Mouse (Mus musculus) forebrain, embryonic 16.5 days (tissue): ENCODE results near the gene Asxl1. TPM values are rescaled to one million over a fixed set of nuclear protein-coding genes. Genes with fewer than 3 reads are reported as not detected.

Experiments used
- ATAC-seq: fragments of 200-750 bp; cut with Nextera tagmentation; 2 replicates; pipeline ENCODE4 v1.8.0; 2017; ENCODE audit warnings: mild to moderate bottlenecking, moderate library complexity
- H3K27ac ChIP-seq: fragments of 300-500 bp; sonication (generic); 2 replicates; pipeline ENCODE4 v1.5.1; 2014; ENCODE audit warnings: low read length, control low read depth
- H3K27me3 ChIP-seq: fragments of 300-500 bp; sonication (generic); replicated peaks from 2 replicates; pipeline ENCODE4 v1.6.1; 2014; ENCODE audit warnings: low read length; ENCODE audit not compliant: control insufficient read depth, insufficient read depth
- H3K36me3 ChIP-seq: fragments of 300-500 bp; sonication (generic); 2 replicates; pipeline ENCODE4 v1.6.1; 2014; ENCODE audit not compliant: control insufficient read depth, insufficient read depth
- H3K4me1 ChIP-seq: fragments of 300-500 bp; sonication (generic); replicated peaks from 2 replicates; pipeline ENCODE4 v1.6.1; 2014; ENCODE audit warnings: low read length; ENCODE audit not compliant: control insufficient read depth, insufficient read depth
- H3K4me2 ChIP-seq: fragments of 300-500 bp; sonication (generic); 2 replicates; pipeline ENCODE4 v1.6.1; 2014; ENCODE audit warnings: mild to moderate bottlenecking, low read length, control low read depth
- H3K4me3 ChIP-seq: fragments of 300-500 bp; sonication (generic); replicated peaks from 2 replicates; pipeline ENCODE4 v1.5.1; 2014; ENCODE audit warnings: mild to moderate bottlenecking, low read length, control low read depth
- H3K9ac ChIP-seq: fragments of 300-500 bp; sonication (generic); replicated peaks from 2 replicates; pipeline ENCODE4 v1.6.1; 2014; ENCODE audit warnings: low read depth, low read length, control low read depth
- H3K9me3 ChIP-seq: fragments of 300-500 bp; sonication (generic); 2 replicates; pipeline ENCODE4 v1.6.1; 2016; ENCODE audit warnings: low read length; ENCODE audit not compliant: control insufficient read depth
- WGBS: fragments of 180-500 bp; shearing (Covaris S2); extraction: QIAGEN DNeasy Blood & Tissue Kit; methylation state at CpG from one replicate; pipeline ENCODE4 v1.1.7; 2014; 5-methylcytosine and 5-hydroxymethylcytosine counted together
- polyA plus RNA-seq: library from polyadenylated mRNA; unstranded; fragments of >200 nt; fragmentation: Nextera tagmentation; extraction: Ambion mirVana; gene quantifications from 2 replicates; pipeline ENCODE4 v1.2.1, GENCODE M21; 2015

Gene Asxl1
- polyA plus RNA-seq, 1 experiment from 2014 or later, result 10.9 TPM

- H3K36me3 ChIP-seq, result peaks cover 13% of the 10 kb centered on the region
- no peak for ATAC-seq
- no peak overlapping the region for H3K4me3 ChIP-seq
- no peaks in the 10 kb centered on the region for H3K9me3 ChIP-seq
- H3K27ac ChIP-seq, result peak overlapping the region; percentile 19; the same call in 1 of the 2 replicates
- peaks cover 35% of the 10 kb centered on the region for H3K4me1 ChIP-seq
- no peaks in the 10 kb centered on the region for H3K27me3 ChIP-seq
- no peak overlapping the region for H3K9ac ChIP-seq
- H3K4me2 ChIP-seq, result no peak overlapping the region
- 24% methylated on average over 2 of the region's 2 CpGs for whole genome bisulfite sequencing
Observed at GRCm38 (mm10) chr2:153426931-153427330, 81.3 kb downstream of the Asxl1 start.

DNA sequence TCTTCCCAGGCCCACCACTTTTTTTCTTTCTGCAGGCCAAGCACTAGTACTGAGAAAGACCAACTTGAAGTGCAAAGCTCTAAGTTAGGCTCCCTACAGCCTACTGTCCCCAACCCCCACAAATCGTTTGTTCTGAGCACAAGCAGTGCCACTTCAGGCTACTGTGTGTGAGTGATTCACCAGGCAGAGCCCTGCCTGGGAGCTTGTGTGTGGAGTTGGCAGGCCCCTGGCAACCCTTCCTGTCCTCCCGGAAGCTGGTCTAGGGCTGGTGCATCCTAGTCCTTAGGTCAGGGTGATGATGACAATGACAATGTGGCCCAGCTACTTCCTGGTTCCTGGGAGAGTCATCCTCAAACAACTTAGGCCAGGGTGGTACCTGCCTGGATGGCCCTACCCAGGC, 82.9 kb downstream of the Asxl1 start:
- H3K4me1 ChIP-seq, result peaks cover 22% of the 10 kb centered on the region
- H3K9ac ChIP-seq, result no peak overlapping the region
- WGBS, result 69% methylated on average over 2 of the region's 2 CpGs
- H3K36me3 ChIP-seq, result peaks cover 13% of the 10 kb centered on the region
- H3K4me2 ChIP-seq, result no peak overlapping the region
- H3K4me3 ChIP-seq, result no peak overlapping the region
- no peak for ATAC-seq
- H3K9me3 ChIP-seq, result no peaks in the 10 kb centered on the region
- no peak overlapping the region for H3K27ac ChIP-seq
- H3K27me3 ChIP-seq, result no peaks in the 10 kb centered on the region

DNA sequence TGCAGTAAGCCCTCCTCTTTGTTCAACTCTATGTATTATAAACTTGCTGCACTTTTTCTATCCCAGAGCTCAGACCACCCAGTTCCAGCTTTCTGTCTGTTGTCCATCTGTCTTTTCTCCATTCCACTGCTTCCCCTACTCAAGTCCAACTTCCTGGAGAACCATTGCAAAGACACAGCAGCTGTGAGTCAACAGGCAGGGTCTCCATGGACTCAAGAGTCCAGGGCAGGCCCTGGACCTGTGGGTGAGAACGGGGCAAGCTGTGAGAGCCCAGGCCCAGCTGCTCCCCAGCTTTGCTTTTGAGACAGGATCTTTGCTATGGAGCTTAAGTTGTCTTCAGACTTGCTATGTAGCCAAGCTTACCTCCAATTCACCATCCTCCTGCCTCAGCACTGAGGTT, 84.9 kb downstream of the Asxl1 start:
- 100% methylated on average over 1 of the region's 1 CpGs for WGBS

GRCm38 (mm10) chr2:153432492-153432891, 86.9 kb downstream of the Asxl1 start:
- no peak for ATAC-seq
- Histone ChIP-seq H3K4me2 (no peak overlapping the region), H3K4me1 (peaks cover 30% of the 10 kb centered on the region), H3K27me3 (no peaks in the 10 kb centered on the region), H3K9me3 (no peaks in the 10 kb centered on the region), H3K27ac (no peak overlapping the region), H3K36me3 (peaks cover 18% of the 10 kb centered on the region), H3K4me3 (no peak overlapping the region), H3K9ac (no peak overlapping the region)
- WGBS, result 61% methylated on average over 7 of the region's 7 CpGs

More for the DNA sequence above, 84.9 kb downstream of the Asxl1 start:
- no peaks in the 10 kb centered on the region for H3K27me3 ChIP-seq
- no peak overlapping the region for H3K9ac ChIP-seq
- ATAC-seq, result no peak
- H3K4me1 ChIP-seq, result peaks cover 30% of the 10 kb centered on the region
- H3K27ac ChIP-seq, result no peak overlapping the region
- no peak overlapping the region for H3K4me2 ChIP-seq
- peaks cover 18% of the 10 kb centered on the region for H3K36me3 ChIP-seq
- H3K9me3 ChIP-seq, result no peaks in the 10 kb centered on the region
- no peak overlapping the region for H3K4me3 ChIP-seq

DNA sequence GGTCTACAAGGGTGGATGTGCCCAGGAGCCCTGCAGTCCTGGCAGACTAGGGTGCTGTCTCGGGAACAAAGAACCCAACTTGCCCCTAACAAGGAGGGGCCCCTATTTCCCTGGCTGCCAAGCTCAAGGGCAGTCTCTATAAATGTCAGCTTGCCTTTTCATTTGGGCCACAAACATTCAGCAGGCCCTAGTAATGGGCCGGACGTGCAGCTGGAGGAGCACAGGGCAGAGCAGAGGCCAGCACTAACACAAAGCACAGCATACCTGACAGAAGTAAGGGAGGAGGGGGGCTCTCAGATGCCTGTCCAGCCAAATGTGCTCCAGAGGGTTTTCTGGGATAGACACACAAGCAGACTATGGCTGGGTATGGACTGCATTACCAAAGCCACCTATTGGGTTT, 88.2 kb downstream of the Asxl1 start:
- Histone ChIP-seq H3K4me3 (no peak overlapping the region), H3K27ac (no peak overlapping the region; the same call in 1 of the 2 replicates), H3K27me3 (no peaks in the 10 kb centered on the region), H3K36me3 (peaks cover 15% of the 10 kb centered on the region), H3K4me2 (no peak overlapping the region), H3K9ac (no peak overlapping the region), H3K9me3 (no peaks in the 10 kb centered on the region), H3K4me1 (peaks cover 35% of the 10 kb centered on the region)
- peak; percentile 18; the same call in 1 of the 2 replicates for ATAC-seq
- 42% methylated on average over 3 of the region's 3 CpGs for WGBS

GRCm38 (mm10) chr2:153434880-153435831, 89.5 kb downstream of the Asxl1 start:
- no peak overlapping the region for H3K27ac ChIP-seq

GRCm38 (mm10) chr2:153436641-153437305, 91.1 kb downstream of the Asxl1 start:
- Histone ChIP-seq H3K9me3 (no peaks in the 10 kb centered on the region), H3K4me3 (no peak overlapping the region), H3K36me3 (peaks cover 7% of the 10 kb centered on the region), H3K9ac (no peak overlapping the region), H3K4me1 (peaks cover 56% of the 10 kb centered on the region), H3K27me3 (no peaks in the 10 kb centered on the region), H3K4me2 (no peak overlapping the region), H3K27ac (peak overlapping the region; percentile 53)
- ATAC-seq, result no peak
- WGBS, result 45% methylated on average over 6 of the region's 6 CpGs

More at GRCm38 (mm10) chr2:153434880-153435831, 89.5 kb downstream of the Asxl1 start:
- no peak overlapping the region for H3K4me3 ChIP-seq
- peak overlapping the region; percentile 11; the same call in 1 of the 2 replicates for H3K9ac ChIP-seq
- no peak overlapping the region for H3K4me2 ChIP-seq
- no peaks in the 10 kb centered on the region for H3K9me3 ChIP-seq
- peaks cover 11% of the 10 kb centered on the region for H3K36me3 ChIP-seq
- no peaks in the 10 kb centered on the region for H3K27me3 ChIP-seq
- WGBS, result 20% methylated on average over 9 of the region's 9 CpGs
- H3K4me1 ChIP-seq, result peaks cover 39% of the 10 kb centered on the region
- no peak for ATAC-seq

- no peaks in the 10 kb centered on the region for H3K27me3 ChIP-seq
- H3K4me1 ChIP-seq, result peaks cover 61% of the 10 kb centered on the region
- H3K4me3 ChIP-seq, result no peak overlapping the region
- 44% methylated on average over 2 of the region's 2 CpGs for WGBS
- no peak for ATAC-seq
- no peak overlapping the region for H3K9ac ChIP-seq
- H3K4me2 ChIP-seq, result no peak overlapping the region
- H3K9me3 ChIP-seq, result no peaks in the 10 kb centered on the region
- peaks cover 5% of the 10 kb centered on the region; the same call in 1 of the 2 replicates for H3K36me3 ChIP-seq
- H3K27ac ChIP-seq, result peak overlapping the region; percentile 53; the same call in 1 of the 2 replicates
Observed at GRCm38 (mm10) chr2:153437306-153437659, 91.7 kb downstream of the Asxl1 start.

DNA sequence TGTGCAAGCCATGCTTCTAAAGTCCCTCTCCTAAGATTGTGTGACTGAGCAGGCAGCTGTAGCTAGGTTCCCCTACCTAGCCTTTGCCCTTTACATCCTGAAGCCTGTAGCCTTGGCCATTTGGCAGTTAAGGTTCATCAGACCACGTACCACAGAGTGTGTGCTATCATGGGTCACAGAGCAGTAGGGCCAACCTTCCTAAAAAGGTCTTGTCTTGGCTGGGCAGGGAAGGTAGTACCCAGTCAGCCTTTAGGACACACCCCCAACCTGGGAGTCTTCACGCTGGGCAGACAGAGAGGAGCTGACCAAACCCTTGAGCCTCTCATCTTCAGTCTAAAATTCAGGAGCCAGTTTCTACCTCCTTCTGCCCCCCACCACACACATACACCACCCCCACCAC, 95.1 kb downstream of the Asxl1 start:
- ATAC-seq, result no peak
- no peaks in the 10 kb centered on the region for H3K9me3 ChIP-seq
- WGBS, result 60% methylated on average over 2 of the region's 2 CpGs
- H3K9ac ChIP-seq, result no peak overlapping the region; the same call in 1 of the 2 replicates
- H3K4me2 ChIP-seq, result no peak overlapping the region
- H3K4me1 ChIP-seq, result peaks cover 57% of the 10 kb centered on the region
- H3K36me3 ChIP-seq, result no peaks in the 10 kb centered on the region
- H3K27me3 ChIP-seq, result no peaks in the 10 kb centered on the region
- no peak overlapping the region for H3K27ac ChIP-seq
- H3K4me3 ChIP-seq, result no peak overlapping the region
